In the genomic region with DNA sequence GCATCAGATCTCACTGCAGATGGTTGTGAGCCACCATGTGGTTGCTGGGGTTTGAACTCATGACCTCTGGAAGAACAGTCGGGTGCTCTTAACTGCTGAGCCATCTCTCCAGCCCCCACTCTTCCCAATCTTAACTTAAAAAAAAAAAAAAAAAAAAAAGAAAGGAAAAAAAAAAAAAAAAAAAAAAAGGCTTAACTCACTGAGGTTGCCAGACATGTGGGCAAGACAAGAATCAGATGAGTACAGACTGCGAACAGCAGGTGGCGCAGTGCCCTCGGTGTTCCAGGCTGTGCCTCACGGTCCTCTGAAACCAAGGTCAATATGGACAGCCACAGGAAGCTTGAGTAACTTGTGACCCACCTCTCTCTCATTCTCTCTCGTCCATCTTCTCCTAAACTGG, we compare ENCODE assay signal across 9 mouse cellular contexts. TPM values are rescaled to one million over a fixed set of nuclear protein-coding genes. Genes with fewer than 3 reads are reported as not detected.
DNase-seq lines count a peak whose midpoint lies in the region; ATAC-seq and TF ChIP-seq lines count a peak whose summit lies in the region.
"Had no signal": no experiment of that assay in that cellular context is flagged by ENCODE, and none has a peak within 500 bp of the region (broad histone marks: within the 10 kb centered on the region; RNA-seq: fewer than 3 reads in every experiment).

No protein-coding gene starts in this region.

- peak; percentile 64 for TF ChIP-seq CTCF in bone marrow macrophage, adult 2 months (IDR thresholded peaks at IDR 0.05; ENCODE audit: low read depth, low read length)
- peak; percentile 76 for TF ChIP-seq CTCF in layer of hippocampus, adult 2 months (conservative IDR thresholded peaks at IDR 0.05)
- peak; percentile 89 for TF ChIP-seq CTCF in lung, postnatal 0 days (IDR thresholded peaks at IDR 0.05)

- in situ Hi-C loops in ES-E14 (cut with MboI; ENCODE audit: low sequenced_read_pairs in 2 of 2, unreplicated experiment in 2 of 2), result no loop called here

- H3K27ac ChIP-seq in ES-E14 (ENCODE audit: insufficient read depth, low read depth, low read length, poor library complexity, severe bottlenecking), result peak overlapping the region; percentile 77; the same call in 1 of the 2 replicates
- H3K27ac ChIP-seq in bone marrow macrophage, adult 2 months (ENCODE audit: insufficient read depth, low read depth, low read length), result no peak overlapping the region
- no peak overlapping the region for H3K27ac ChIP-seq in layer of hippocampus, adult 2 months
- no peak overlapping the region for H3K27ac ChIP-seq in lung, postnatal 0 days (ENCODE audit: low read length)
- H3K27ac ChIP-seq: limb, embryonic 13.5 days had no signal

- H3K36me3 ChIP-seq in ES-E14 (ENCODE audit: control insufficient read depth, insufficient read depth, low read length, poor library complexity, severe bottlenecking), result no peaks in the 10 kb centered on the region
- H3K36me3 ChIP-seq in lung, postnatal 0 days (ENCODE audit: insufficient read depth, low read length), result no peaks in the 10 kb centered on the region
- H3K36me3 ChIP-seq: limb, embryonic 13.5 days had no signal

- DNase-seq in ES-E14 (ENCODE audit: low read depth, low spot score), result peak; percentile 83
- peak; percentile 87 to 88 for DNase-seq in heart, postnatal 10 days
- DNase-seq in layer of hippocampus, adult 2 months (ENCODE audit: low spot score in 2 of 2), result peak; percentile 34 to 60
- peak; percentile 95 for DNase-seq in lung, postnatal 0 days (ENCODE audit: low spot score)
- peak; percentile 45 for DNase-seq in right cerebral cortex, postnatal 25 days
- DNase-seq in urinary bladder, postnatal 14 days (ENCODE audit: low spot score), result peak; percentile 83

- no peak for TF ChIP-seq EP300 in lung, postnatal 0 days (IDR thresholded peaks at IDR 0.05)

- no peak overlapping the region for H3K9ac ChIP-seq in ES-E14 (ENCODE audit: insufficient read depth, low read depth, low read length, poor library complexity, severe bottlenecking)
- H3K9ac ChIP-seq in lung, postnatal 0 days (replicated peaks; ENCODE audit: low read depth), result no peak overlapping the region
- H3K9ac ChIP-seq: limb, embryonic 13.5 days had no signal

- 1% methylated on average over 6 of the region's 6 CpGs for WGBS in lung, postnatal 0 days

- ATAC-seq in erythroblast, adult 5-6 weeks (replicated peaks; ENCODE audit: low FRiP score, poor library complexity, severe bottlenecking), result peak; percentile 96
- peak; percentile 92 for ATAC-seq in lung, postnatal 0 days

- no peaks in the 10 kb centered on the region for H3K9me3 ChIP-seq in ES-E14 (ENCODE audit: control insufficient read depth, insufficient read depth, low read depth, low read length)
- H3K9me3 ChIP-seq in lung, postnatal 0 days (ENCODE audit: low read length), result no peaks in the 10 kb centered on the region
- H3K9me3 ChIP-seq: limb, embryonic 13.5 days had no signal

- H3K4me3 ChIP-seq in ES-E14 (ENCODE audit: insufficient read depth in 1 of 2, low read depth in 1 of 2, low read length in 2 of 2, poor library complexity in 1 of 2, severe bottlenecking in 1 of 2), result no peak overlapping the region
- H3K4me3 ChIP-seq in bone marrow macrophage, adult 2 months (ENCODE audit: insufficient read depth, low read length), result no peak overlapping the region
- no peak overlapping the region for H3K4me3 ChIP-seq in layer of hippocampus, adult 2 months
- no peak overlapping the region for H3K4me3 ChIP-seq in lung, postnatal 0 days (ENCODE audit: low read depth, low read length)
- H3K4me3 ChIP-seq: limb, embryonic 13.5 days had no signal

- H3K27me3 ChIP-seq in lung, postnatal 0 days (replicated peaks; ENCODE audit: insufficient read depth, low read length), result no peaks in the 10 kb centered on the region
- H3K27me3 ChIP-seq: limb, embryonic 13.5 days had no signal

- no peak overlapping the region for H3K4me2 ChIP-seq in lung, postnatal 0 days (replicated peaks; ENCODE audit: low read depth, low read length)
- H3K4me2 ChIP-seq: limb, embryonic 13.5 days had no signal

- no peak for TF ChIP-seq POLR2A in bone marrow macrophage, adult 2 months (IDR thresholded peaks at IDR 0.05; ENCODE audit: borderline replicate concordance, low read depth, low read length)

- intact Hi-C loops in heart, postnatal 10 days (cut with DNase I), result loop anchor here (1.0 kb wide), 3 partner anchors 43 to 273 kb away; no protein-coding TSS in a partner anchor

- H3K4me1 ChIP-seq in ES-E14 (ENCODE audit: control insufficient read depth in 2 of 2, insufficient read depth in 2 of 2, low read length in 2 of 2, poor library complexity in 1 of 2), result peaks cover 4 to 5% of the 10 kb centered on the region in 2 experiments; a peak in 2 of 4 replicates
- H3K4me1 ChIP-seq in bone marrow macrophage, adult 2 months (ENCODE audit: control insufficient read depth, insufficient read depth, low read length), result peaks cover 16% of the 10 kb centered on the region
- H3K4me1 ChIP-seq in lung, postnatal 0 days (ENCODE audit: insufficient read depth, low read depth, low read length), result no peaks in the 10 kb centered on the region

TF ChIP-seq in ES-E14, 5 proteins besides CTCF, POLR2A, EP300 and RAD21:
- TF ChIP-seq ZC3H11A (IDR thresholded peaks at IDR 0.05; ENCODE audit: borderline replicate concordance, low read depth, low read length) (0 out of 2 replicates have a peak, but pooled peaks have one; percentile 29), HCFC1 (IDR thresholded peaks at IDR 0.05; ENCODE audit: borderline replicate concordance, insufficient read depth, low read length) (no peak), MAFK (IDR thresholded peaks at IDR 0.05; ENCODE audit: insufficient read depth, low read depth, low read length) (no peak), CHD2 (IDR thresholded peaks at IDR 0.05; ENCODE audit: low read depth, low read length) (no peak), ZNF384 (IDR thresholded peaks at IDR 0.05; ENCODE audit: low read depth, low read length) (peak; percentile 87)
TF ChIP-seq in ES-E14: peak in this region for 2.

RNA-seq across cellular contexts. Expression of a gene that starts 25.8 kb away (rescaled TPM):
- 7.0 and 10.0 TPM in 2 replicates for total RNA-seq in ES-E14 (2012; rRNA removed)
- polyA plus RNA-seq in bone marrow macrophage, adult 2 months (2012; ENCODE audit: insufficient read depth, insufficient read length, missing spikeins), result 19.6 and 22.9 TPM in 2 replicates
- total RNA-seq in erythroblast, adult 5-6 weeks (2015; ENCODE audit: low replicate concordance), result 0.96 and 12.1 TPM in 2 replicates
- 3.2 and 7.2 TPM in 2 replicates for total RNA-seq in erythroblast, adult 5-6 weeks (2017; ENCODE audit: low replicate concordance)
- 10 to 100 TPM; 22.2 to 23.7 TPM for total RNA-seq in heart, postnatal 10 days (2021)
- total RNA-seq in layer of hippocampus, adult 2 months (2021), result 10 to 100 TPM; 13.0 to 14.7 TPM
- 13.8 and 15.4 TPM in 2 replicates for polyA plus RNA-seq in lung, postnatal 0 days (2015; fragmentation: Nextera tagmentation; extraction: Ambion mirVana)

RNA-seq across cellular contexts. Expression of a gene that starts 48.2 kb away (rescaled TPM):
- 484 and 860 TPM in 2 replicates for total RNA-seq in ES-E14 (2012; rRNA removed)
- polyA plus RNA-seq in bone marrow macrophage, adult 2 months (2012; ENCODE audit: insufficient read depth, insufficient read length, missing spikeins), result 103 and 104 TPM in 2 replicates
- total RNA-seq in erythroblast, adult 5-6 weeks (2015; ENCODE audit: low replicate concordance), result 213 and 329 TPM in 2 replicates
- 393 and 461 TPM in 2 replicates for total RNA-seq in erythroblast, adult 5-6 weeks (2017; ENCODE audit: low replicate concordance)
- 1,000 to 10,000 TPM; 9,258 to 9,439 TPM for total RNA-seq in heart, postnatal 10 days (2021)
- 100 to 1,000 TPM; 213 to 215 TPM for total RNA-seq in layer of hippocampus, adult 2 months (2021)
- polyA plus RNA-seq in lung, postnatal 0 days (2015; fragmentation: Nextera tagmentation; extraction: Ambion mirVana), result 695 and 781 TPM in 2 replicates

RNA-seq across cellular contexts. Expression of a gene that starts 55.2 kb away (rescaled TPM):
- 767 and 917 TPM in 2 replicates for total RNA-seq in ES-E14 (2012; rRNA removed)
- 256 and 349 TPM in 2 replicates for polyA plus RNA-seq in bone marrow macrophage, adult 2 months (2012; ENCODE audit: insufficient read depth, insufficient read length, missing spikeins)
- total RNA-seq in erythroblast, adult 5-6 weeks (2015; ENCODE audit: low replicate concordance), result 102 and 125 TPM in 2 replicates
- 23.7 and 43.2 TPM in 2 replicates for total RNA-seq in erythroblast, adult 5-6 weeks (2017; ENCODE audit: low replicate concordance)
- total RNA-seq in heart, postnatal 10 days (2021), result 100 to 1,000 TPM; 247 to 258 TPM
- 10 to 100 TPM; 32.8 to 38.4 TPM for total RNA-seq in layer of hippocampus, adult 2 months (2021)
- 572 and 579 TPM in 2 replicates for polyA plus RNA-seq in lung, postnatal 0 days (2015; fragmentation: Nextera tagmentation; extraction: Ambion mirVana)

Comparison
In these comparisons a context has a peak if more than half of its experiments do, and no peak if none do; other contexts are left out.
1. DNase-seq: peak in every context shown above with its lines; median percentile 95 in lung, postnatal 0 days; 88 in heart, postnatal 10 days; 83 in ES-E14; 83 in urinary bladder, postnatal 14 days; 47 in layer of hippocampus, adult 2 months; 45 in right cerebral cortex, postnatal 25 days.
2. RNA of a gene that starts 48.2 kb away (total RNA-seq): 9,258 to 9,439 TPM in heart, postnatal 10 days; 484 to 860 TPM in ES-E14, 213 to 461 TPM in erythroblast, adult 5-6 weeks and 213 to 215 TPM in layer of hippocampus, adult 2 months; every median in the first group is over 10 times any median in the second.
3. Peak in every context shown above with its lines, with median percentiles within 50 percentile points of each other: CTCF ChIP-seq.